Mouse (Mus musculus): Measurements from ENCODE around the gene Chd1.
A peak's percentile ranks its signal among the peaks of the same experiment; 100 is the strongest.
"Not testable (repeated sequence)": the region's sequence is repeated elsewhere in the genome, so short reads cannot be mapped to it uniquely, and the experiment has no call there.

The Chd1 gene

DNA sequence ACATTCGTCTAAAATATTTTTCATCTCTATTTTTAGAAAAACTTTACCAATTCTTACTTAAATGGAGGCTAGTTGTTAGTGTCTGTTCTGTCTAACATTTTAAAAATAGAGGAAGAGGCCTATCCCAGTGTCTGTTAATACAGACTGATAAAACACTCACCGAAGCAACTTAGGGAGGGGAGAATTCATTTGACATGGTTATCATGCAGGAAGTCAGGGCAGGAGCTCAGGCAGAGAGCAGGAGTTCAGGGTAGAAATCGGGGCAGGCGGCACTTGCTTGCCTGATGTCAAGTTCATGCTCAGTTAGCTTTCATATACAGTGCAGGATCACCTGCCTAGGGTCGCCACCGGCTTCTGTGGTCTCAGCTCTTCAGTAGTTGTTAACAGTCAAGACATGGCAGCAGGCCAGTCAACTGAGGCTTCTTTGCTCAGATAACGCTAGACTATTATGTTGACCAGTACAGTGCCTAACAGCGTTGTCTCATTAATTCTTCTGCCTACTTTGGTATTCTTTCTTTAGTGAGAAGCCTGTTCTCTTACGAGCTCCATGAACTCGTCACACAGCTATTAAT, 32.7 kb downstream of the Chd1 start:
- no peak for DNase-seq

- DNase-seq = no peak
These were observed 37.1 kb downstream of the Chd1 start for GRCm38 (mm10) chr17:15741836-15742235.

- no peak for DNase-seq
These were observed 38.2 kb downstream of the Chd1 start for GRCm38 (mm10) chr17:15742953-15743352.

DNA sequence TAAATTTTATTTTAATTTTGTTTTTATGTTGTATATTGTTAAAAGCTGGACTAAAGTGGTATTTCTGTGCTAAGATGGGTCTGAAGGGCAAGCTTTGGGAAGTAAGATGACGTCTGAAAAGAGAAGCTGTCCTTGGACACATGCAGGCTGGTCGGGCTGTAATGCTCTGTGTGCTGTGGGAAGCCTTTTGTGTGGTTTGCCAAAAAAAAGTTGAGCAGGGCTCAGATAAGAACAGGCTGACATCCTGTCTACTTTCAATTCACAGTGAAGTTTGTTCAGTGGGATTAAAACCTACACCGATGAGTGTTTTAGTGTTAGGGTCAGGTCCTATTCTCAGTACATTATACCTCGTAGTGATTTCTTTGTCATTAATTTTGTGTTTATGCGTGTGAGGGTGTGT, 38.6 kb downstream of the Chd1 start:
- DNase-seq = peak; percentile 14

GRCm38 (mm10) chr17:15746696-15747095, 41.9 kb downstream of the Chd1 start:
- DNase-seq = no peak

- no peak for DNase-seq
These were observed 43.3 kb downstream of the Chd1 start for GRCm38 (mm10) chr17:15748022-15748421.

DNA sequence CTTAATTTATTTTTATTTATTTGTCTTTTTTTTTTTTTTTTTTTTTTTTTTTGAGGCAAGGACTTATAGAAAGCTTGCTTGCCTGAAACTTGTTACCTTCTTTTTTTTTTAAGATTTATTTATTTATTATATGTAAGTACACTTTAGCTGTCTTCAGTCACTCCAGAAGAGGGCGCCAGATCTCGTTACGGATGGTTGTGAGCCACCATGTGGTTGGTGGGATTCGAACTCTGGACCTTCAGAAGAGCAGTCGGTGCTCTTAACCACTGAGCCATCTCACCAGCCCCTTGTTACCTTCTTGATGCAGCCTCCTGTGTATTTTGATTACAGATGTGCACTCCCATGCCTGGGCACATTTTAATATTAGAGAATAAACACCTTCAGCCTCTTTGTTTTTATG, 46.5 kb downstream of the Chd1 start:
- DNase-seq = not testable (repeated sequence)

- no peak for DNase-seq
These were observed 56.4 kb downstream of the Chd1 start for GRCm38 (mm10) chr17:15761191-15761590.

DNA sequence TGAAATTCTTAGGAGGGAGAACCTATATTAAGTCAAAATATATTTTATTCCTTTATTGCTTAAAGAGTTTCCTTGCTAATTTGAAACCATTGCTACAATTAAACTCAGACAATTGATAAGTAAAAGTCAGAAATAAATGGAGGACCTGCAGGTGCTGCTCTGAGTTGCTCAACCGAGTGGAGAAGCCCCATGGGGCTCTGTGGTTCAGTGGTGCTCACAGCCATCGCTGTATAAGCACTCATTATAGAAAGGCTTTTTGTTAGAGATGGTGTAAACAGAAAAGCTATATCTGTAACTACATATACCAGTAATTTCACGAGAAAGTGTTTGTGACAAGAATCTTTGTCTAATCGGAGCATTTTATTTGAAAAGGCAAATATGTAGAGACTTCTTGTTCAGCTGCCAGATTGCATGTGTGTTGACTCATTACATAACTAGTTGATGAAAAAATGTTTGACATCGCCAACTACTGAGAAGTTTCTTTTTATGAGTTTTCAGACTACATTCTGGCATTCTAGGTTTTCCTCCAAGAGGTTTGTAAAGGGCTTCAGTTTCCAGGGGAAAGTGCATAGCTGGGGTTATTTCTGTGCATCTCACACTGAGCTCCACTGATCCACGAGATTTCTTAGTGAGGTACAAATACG, 64.4 kb downstream of the Chd1 start:
- DNase-seq = no peak

GRCm38 (mm10) chr17:15773956-15774355, 69.2 kb downstream of the Chd1 start:
- DNase-seq = no peak

- DNase-seq = no peak
These were observed 69.9 kb downstream of the Chd1 start for GRCm38 (mm10) chr17:15774565-15775215.

DNA sequence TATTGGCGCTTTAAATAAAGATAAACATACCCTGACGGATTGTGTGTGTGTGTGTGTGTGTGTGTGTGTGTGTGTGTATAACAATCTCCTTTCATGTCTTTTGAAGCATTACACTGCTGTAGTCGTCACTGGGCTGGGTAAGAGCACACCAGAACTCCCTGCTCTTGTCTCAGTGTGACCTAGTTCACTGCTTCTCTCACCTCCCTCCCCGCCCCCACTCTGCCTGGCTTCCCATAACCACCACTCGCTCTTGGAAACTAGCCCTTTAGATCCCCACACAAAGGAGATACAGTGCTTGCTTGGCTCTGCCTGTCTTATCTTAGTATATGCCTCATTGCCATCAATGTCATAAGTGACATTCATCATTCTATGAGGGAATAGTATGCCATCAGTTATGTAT, 71.6 kb downstream of the Chd1 start:
- DNase-seq = no peak

- peak; percentile 42 for DNase-seq
These were observed 73.2 kb downstream of the Chd1 start for GRCm38 (mm10) chr17:15777979-15778378.

- DNase-seq = peak; percentile 58
These were observed 82.3 kb downstream of the Chd1 start for GRCm38 (mm10) chr17:15787036-15787435.

DNA sequence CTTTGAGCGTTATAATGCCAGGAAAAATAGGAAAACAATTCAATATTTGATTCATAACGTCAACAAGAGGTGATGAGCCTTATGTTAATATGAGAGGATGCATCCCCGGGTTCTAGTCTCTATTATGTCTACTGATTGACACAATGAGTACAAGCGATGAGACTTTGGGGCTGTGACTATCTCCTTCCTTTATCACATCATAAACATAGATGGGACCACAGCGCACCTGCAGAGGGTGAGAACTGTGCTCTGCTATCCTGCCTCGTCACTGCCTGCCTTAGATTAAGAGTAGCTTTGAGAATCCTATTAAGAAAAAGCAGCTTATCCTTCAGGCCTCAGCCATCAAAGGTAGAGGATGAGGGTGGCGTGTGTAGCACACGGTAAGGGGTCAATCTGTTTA, 85.9 kb downstream of the Chd1 start:
- no peak for DNase-seq

DNA sequence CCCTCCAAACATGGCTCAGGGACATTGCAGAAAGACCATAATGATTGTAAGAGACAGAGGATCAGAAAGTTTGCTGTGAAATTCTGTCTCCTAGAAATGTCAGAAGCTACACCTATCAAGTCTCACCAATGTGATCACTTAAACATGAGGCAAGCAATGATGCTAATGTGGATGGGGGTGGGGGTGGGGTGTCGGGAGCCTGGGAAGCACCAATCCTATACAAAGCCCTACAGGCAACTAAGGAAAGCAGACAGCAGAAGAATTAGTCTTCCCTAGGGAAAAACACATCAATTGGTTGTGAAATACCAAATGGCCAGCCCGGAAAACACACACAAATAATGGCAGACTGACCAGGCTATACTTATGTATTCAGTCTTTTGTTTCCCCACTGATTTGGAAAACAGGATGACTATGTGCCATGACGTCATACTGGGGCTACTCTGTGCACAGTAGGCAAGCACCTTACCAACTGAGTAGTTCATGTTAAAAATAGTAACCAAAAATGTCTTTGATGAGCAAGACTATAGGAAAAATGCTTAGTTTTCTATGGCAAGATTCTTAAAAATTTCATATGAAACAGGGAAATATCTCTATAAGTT, 94.5 kb downstream of the Chd1 start:
- DNase-seq = no peak

DNA sequence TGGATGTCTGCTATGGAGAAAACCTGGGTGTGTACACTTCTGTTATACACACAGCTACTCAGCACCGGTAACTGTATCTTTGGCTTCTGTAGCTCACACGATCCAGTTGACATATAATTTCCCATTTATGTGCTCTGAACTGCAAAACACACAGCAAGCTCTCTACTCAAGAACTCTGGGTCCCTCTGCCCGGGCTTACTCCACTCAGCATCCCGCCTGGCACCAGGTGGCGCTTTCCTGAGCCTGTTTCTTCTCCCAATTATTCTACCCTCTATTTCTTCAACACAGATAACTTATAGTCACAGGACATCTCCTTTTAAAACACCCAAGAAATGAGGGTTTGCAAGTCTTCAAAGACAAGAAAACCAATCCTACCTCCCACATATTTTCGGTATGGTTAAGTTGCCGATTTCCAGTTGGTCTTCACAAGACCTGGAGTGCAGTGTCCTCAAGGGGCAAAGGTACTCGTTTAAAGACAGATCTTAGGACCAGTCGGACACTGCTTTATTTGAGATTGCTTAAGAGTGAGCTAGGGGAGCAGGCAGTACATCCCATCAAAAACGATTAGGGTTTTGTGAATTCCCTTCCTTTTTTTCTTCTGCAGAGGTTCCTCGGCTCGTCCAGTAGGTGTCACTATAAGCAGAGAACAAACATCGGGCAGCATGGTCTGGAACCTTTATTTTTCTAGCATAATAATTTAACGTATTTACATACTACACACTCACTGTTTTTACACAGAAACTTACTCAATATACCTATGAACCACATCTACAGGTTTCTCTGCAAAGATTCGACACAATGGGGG, 99.4 kb downstream of the Chd1 start:
- peak; percentile 55 for DNase-seq

GRCm38 (mm10) chr17:15807295-15807984, 102.7 kb downstream of the Chd1 start:
- DNase-seq = no peak

GRCm38 (mm10) chr17:15808015-15808414, 103.2 kb downstream of the Chd1 start:
- no peak for DNase-seq

- DNase-seq = peak; percentile 46
These were observed 104.0 kb downstream of the Chd1 start for GRCm38 (mm10) chr17:15808468-15809374.

DNA sequence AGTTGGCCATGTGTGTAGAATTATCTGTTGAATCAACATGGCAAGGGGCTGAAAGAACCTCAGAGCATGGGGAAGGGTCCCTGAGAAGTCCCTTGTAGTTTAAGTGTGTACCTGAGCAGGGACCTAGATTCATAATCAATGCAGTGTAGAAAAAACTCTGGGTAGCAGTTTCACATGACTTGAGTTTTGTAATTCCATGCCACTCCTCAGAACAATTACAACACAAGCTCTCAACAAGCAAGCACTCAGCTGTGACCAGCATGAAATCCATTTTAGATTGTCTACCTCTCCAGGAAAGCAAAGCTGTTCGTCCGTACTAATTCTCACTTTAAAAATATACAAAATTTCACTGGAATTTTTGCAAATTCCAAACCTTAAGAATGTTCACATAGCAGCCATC, 105.2 kb downstream of the Chd1 start:
- no peak for DNase-seq
